Mouse (Mus musculus) cerebellum, adult 2 months (tissue): ENCODE measurements around the gene H1foo.

Experiments
- CTCF ChIP-seq: fragments of 200-500 bp; IDR thresholded peaks from 2 replicates; pipeline ENCODE4 v1.5.1; 2011; ENCODE audit warnings: low read depth, mild to moderate bottlenecking, control low read depth, low read length, moderate library complexity, borderline replicate concordance; ENCODE audit not compliant: insufficient read depth
- POLR2A ChIP-seq: fragments of 200-500 bp; IDR thresholded peaks from 2 replicates; pipeline ENCODE4 v1.6.1; 2011; ENCODE audit warnings: low read length, control low read depth, borderline replicate concordance; ENCODE audit not compliant: insufficient read depth

DNA sequence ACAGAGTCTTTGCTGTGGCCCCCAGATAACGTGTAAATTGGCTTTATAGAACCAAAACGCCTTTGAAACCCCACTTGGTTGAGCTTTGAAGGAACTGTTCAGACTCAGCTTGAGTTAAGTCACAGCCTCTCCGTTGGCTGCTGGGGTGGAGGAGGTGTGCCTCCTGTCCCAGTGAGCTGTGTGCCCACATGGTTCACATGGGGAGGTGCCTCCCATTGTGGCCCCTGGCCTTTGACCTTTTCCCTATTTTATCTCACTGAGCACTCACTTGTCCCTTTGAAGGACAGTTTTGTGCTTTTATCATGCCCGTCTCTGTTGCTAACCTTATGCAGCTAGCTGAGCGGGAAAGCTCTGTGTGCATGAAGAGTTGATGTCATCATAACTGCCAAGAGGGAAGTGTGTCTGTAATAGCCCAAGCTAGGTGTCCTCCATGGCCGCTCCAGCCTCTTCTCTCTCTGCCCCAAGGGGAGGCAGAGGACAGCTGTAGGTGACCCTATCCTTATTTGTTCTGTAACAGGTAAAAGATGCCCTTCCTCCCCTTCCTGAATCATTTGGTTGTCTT is 36.2 kb upstream of the H1foo start:
- TF ChIP-seq POLR2A, result no peak
- no peak for TF ChIP-seq CTCF
